Mouse (Mus musculus) megakaryocyte, embryonic 14.5 days (primary cell): ENCODE results near the gene Slc35c2.

Experiments
- FLI1 ChIP-seq: IDR thresholded peaks from 2 replicates; pipeline ENCODE4 v1.6.1; 2012; ENCODE audit warnings: low read length, inconsistent platforms, mixed read lengths
- GATA1 ChIP-seq: IDR thresholded peaks from 3 replicates; pipeline ENCODE4 v1.6.1; 2012; ENCODE audit warnings: mixed read lengths, low read length, inconsistent platforms, borderline replicate concordance

DNA sequence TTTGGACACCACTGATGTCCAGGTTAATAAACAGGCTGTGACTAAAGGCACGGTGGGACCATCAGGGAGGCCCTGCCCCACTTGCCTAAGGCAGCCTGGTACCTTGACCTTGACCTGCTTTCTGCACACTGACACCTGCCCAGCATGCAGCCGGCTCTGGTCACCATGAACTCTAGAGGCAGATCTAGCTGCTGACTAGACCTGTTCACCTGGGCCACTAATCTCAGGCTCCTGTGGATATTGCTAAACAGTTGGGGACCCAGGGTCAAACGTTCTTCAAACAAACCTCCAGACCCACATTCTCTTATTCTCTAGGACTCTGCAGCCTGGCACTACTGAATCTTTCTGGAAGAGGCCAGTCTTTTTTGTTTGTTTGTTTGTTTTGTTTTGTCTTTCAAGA lies 2.6 kb downstream of the Slc35c2 start:
- no peak for TF ChIP-seq GATA1
- TF ChIP-seq FLI1: no peak
